Mouse (Mus musculus) MEL (cell line): ENCODE measurements around the gene Olfr457. TPM values are rescaled to one million over a fixed set of nuclear protein-coding genes. Genes with fewer than 3 reads are reported as not detected.
"Not testable (repeated sequence)": the region's sequence is repeated elsewhere in the genome, so short reads cannot be mapped to it uniquely, and the experiment has no call there.

ENCODE experiments used
- DNase-seq: peaks from one replicate; pipeline ENCODE4 v3.0.0; 2011; ENCODE audit warnings: low read depth, low spot score
- H3K27ac ChIP-seq: 2 replicates; pipeline ENCODE4 v1.5.1; 2012; ENCODE audit warnings: low read depth, mild to moderate bottlenecking, control low read depth, low read length, moderate library complexity; ENCODE audit not compliant: control insufficient read depth
- H3K27me3 ChIP-seq, 2 experiments: fragments of 150-350 bp in 1 of 2; sonication (generic) in 1 of 2; 2 replicates each; pipeline ENCODE4 v1.6.1; 2012; ENCODE audit warnings: low read length in 2 of 2, mild to moderate bottlenecking in 2 of 2, improper control_type of control experiment in 1 of 2, moderate library complexity in 1 of 2; ENCODE audit not compliant: insufficient read depth in 2 of 2, control insufficient read depth in 1 of 2
- H3K36me3 ChIP-seq, 2 experiments: 2 replicates each; pipeline ENCODE4 v1.6.1; 2012 to 2014; ENCODE audit warnings: low read length in 2 of 2, improper control_type of control experiment in 1 of 2, inconsistent platforms in 1 of 2, mild to moderate bottlenecking in 1 of 2; ENCODE audit not compliant: insufficient read depth in 2 of 2, control insufficient read depth in 1 of 2
- H3K4me1 ChIP-seq, 2 experiments: fragments of 150-350 bp in 1 of 2; sonication (generic) in 1 of 2; 2 replicates each; pipeline ENCODE4 v1.6.1; 2012; ENCODE audit warnings: low read length in 2 of 2, improper control_type of control experiment in 1 of 2, mild to moderate bottlenecking in 1 of 2; ENCODE audit not compliant: insufficient read depth in 2 of 2, control insufficient read depth in 1 of 2
- H3K4me3 ChIP-seq, 2 experiments: fragments of 150-350 bp in 1 of 2; sonication (generic) in 1 of 2; 2 replicates each; pipeline ENCODE4 v1.5.1; 2012; ENCODE audit warnings: low read depth in 2 of 2, low read length in 2 of 2, mild to moderate bottlenecking in 2 of 2, moderate library complexity in 2 of 2, control low read depth in 1 of 2, improper control_type of control experiment in 1 of 2; ENCODE audit not compliant: control insufficient read depth in 1 of 2, insufficient read depth in 1 of 2
- H3K79me2 ChIP-seq: 2 replicates; pipeline ENCODE4 v1.6.1; 2012; ENCODE audit warnings: mild to moderate bottlenecking, low read length, moderate library complexity; ENCODE audit not compliant: control insufficient read depth, poor library complexity, insufficient read depth
- H3K9ac ChIP-seq: 2 replicates; pipeline ENCODE4 v1.6.1; 2012; ENCODE audit warnings: low read depth, mild to moderate bottlenecking, control low read depth, low read length, moderate library complexity; ENCODE audit not compliant: control insufficient read depth, poor library complexity, severe bottlenecking
- H3K9me3 ChIP-seq: fragments of 150-350 bp; sonication (generic); replicated peaks from 2 replicates; pipeline ENCODE4 v1.6.1; 2012; ENCODE audit warnings: mild to moderate bottlenecking, low read length, improper control_type of control experiment, moderate library complexity; ENCODE audit not compliant: insufficient read depth
- BHLHE40 ChIP-seq: IDR thresholded peaks from 2 replicates; pipeline ENCODE4 v1.6.1; 2012; ENCODE audit warnings: low read depth, mild to moderate bottlenecking, inconsistent platforms, low read length, improper control_type of control experiment, borderline replicate concordance
- CHD1 ChIP-seq: IDR thresholded peaks from 2 replicates; pipeline ENCODE4 v1.6.1; 2012; ENCODE audit warnings: low read depth, mild to moderate bottlenecking, inconsistent platforms, low read length, improper control_type of control experiment
- EP300 ChIP-seq, 2 experiments: IDR thresholded peaks; 2 replicates each; pipeline ENCODE4 v1.6.1; 2011; ENCODE audit warnings: improper control_type of control experiment in 2 of 2, low read length in 2 of 2, low read depth in 1 of 2, mild to moderate bottlenecking in 1 of 2
- ETS1 ChIP-seq: IDR thresholded peaks from 2 replicates; pipeline ENCODE4 v1.6.1; 2012; ENCODE audit warnings: low read depth, mild to moderate bottlenecking, inconsistent platforms, low read length, improper control_type of control experiment, moderate library complexity
- GABPA ChIP-seq: IDR thresholded peaks from 2 replicates; pipeline ENCODE4 v1.6.1; 2012; ENCODE audit warnings: low read depth, mild to moderate bottlenecking, inconsistent platforms, low read length, improper control_type of control experiment, moderate library complexity
- GATA1 ChIP-seq: IDR thresholded peaks from 2 replicates; pipeline ENCODE4 v1.6.1; 2011; ENCODE audit warnings: low read depth, low read length, improper control_type of control experiment
- HCFC1 ChIP-seq: IDR thresholded peaks from 2 replicates; pipeline ENCODE4 v1.6.1; 2012; ENCODE audit warnings: low read depth, mild to moderate bottlenecking, inconsistent platforms, low read length, improper control_type of control experiment, moderate library complexity
- JUND ChIP-seq: IDR thresholded peaks from 2 replicates; pipeline ENCODE4 v1.6.1; 2011; ENCODE audit warnings: low read depth, mild to moderate bottlenecking, improper control_type of control experiment, low read length
- KAT2A ChIP-seq: conservative IDR thresholded peaks from 2 replicates; pipeline ENCODE4 v1.6.1; 2012; ENCODE audit warnings: low read depth, low read length, improper control_type of control experiment, inconsistent platforms
- MAFK ChIP-seq: IDR thresholded peaks from 2 replicates; pipeline ENCODE4 v1.6.1; 2011; ENCODE audit warnings: low read depth, mild to moderate bottlenecking, low read length, improper control_type of control experiment, borderline replicate concordance
- MAX ChIP-seq: IDR thresholded peaks from 2 replicates; pipeline ENCODE4 v1.6.1; 2011; ENCODE audit warnings: low read length, improper control_type of control experiment
- MEF2A ChIP-seq: IDR thresholded peaks from 2 replicates; pipeline ENCODE4 v1.6.1; 2014; ENCODE audit warnings: low read depth, mild to moderate bottlenecking, inconsistent platforms, low read length, improper control_type of control experiment; ENCODE audit not compliant: poor library complexity, insufficient replicate concordance, severe bottlenecking; ENCODE audit errors: extremely low read depth
- MXI1 ChIP-seq: IDR thresholded peaks from 2 replicates; pipeline ENCODE4 v1.6.1; 2011; ENCODE audit warnings: mild to moderate bottlenecking, low read depth, low read length, improper control_type of control experiment
- MYB ChIP-seq: IDR thresholded peaks from 2 replicates; pipeline ENCODE4 v1.6.1; 2011; ENCODE audit warnings: mild to moderate bottlenecking, low read depth, low read length, improper control_type of control experiment
- MYC ChIP-seq: IDR thresholded peaks from 2 replicates; pipeline ENCODE4 v1.6.1; 2011; ENCODE audit warnings: low read depth, mild to moderate bottlenecking, low read length, improper control_type of control experiment, moderate library complexity
- NELFE ChIP-seq: IDR thresholded peaks from 2 replicates; pipeline ENCODE4 v1.6.1; 2011; ENCODE audit warnings: low read depth, low read length, improper control_type of control experiment
- NRF1 ChIP-seq: IDR thresholded peaks from 2 replicates; pipeline ENCODE4 v1.6.1; 2014; ENCODE audit warnings: low read depth, mild to moderate bottlenecking, inconsistent platforms, low read length, improper control_type of control experiment, moderate library complexity; ENCODE audit not compliant: poor library complexity, insufficient read depth, severe bottlenecking
- POLR2A ChIP-seq, 2 experiments: IDR thresholded peaks; 2 replicates each; pipeline ENCODE4 v1.6.1; 2011 to 2012; ENCODE audit warnings: low read length in 2 of 2, mild to moderate bottlenecking in 2 of 2, control low read depth in 1 of 2, improper control_type of control experiment in 1 of 2, low read depth in 1 of 2, moderate library complexity in 1 of 2; ENCODE audit not compliant: control insufficient read depth in 1 of 2, insufficient read depth in 1 of 2, poor library complexity in 1 of 2
- POLR2AphosphoS2 ChIP-seq: IDR thresholded peaks from 2 replicates; pipeline ENCODE4 v1.6.1; 2011; ENCODE audit warnings: low read length, improper control_type of control experiment
- POLR2AphosphoS5 ChIP-seq: IDR thresholded peaks from 2 replicates; pipeline ENCODE4 v1.6.1; 2012; ENCODE audit warnings: low read depth, borderline replicate concordance, mild to moderate bottlenecking, inconsistent platforms, low read length, moderate library complexity, mixed read lengths
- SIN3A ChIP-seq: IDR thresholded peaks from 2 replicates; pipeline ENCODE4 v1.6.1; 2012; ENCODE audit warnings: low read length, improper control_type of control experiment, inconsistent platforms
- SMC3 ChIP-seq: IDR thresholded peaks from 2 replicates; pipeline ENCODE4 v1.6.1; 2011; ENCODE audit warnings: low read depth, low read length, improper control_type of control experiment
- TBP ChIP-seq: IDR thresholded peaks from 2 replicates; pipeline ENCODE4 v1.8.0; 2011; ENCODE audit warnings: low read depth, low read length, improper control_type of control experiment
- UBTF ChIP-seq: IDR thresholded peaks from 2 replicates; pipeline ENCODE4 v1.6.1; 2012; ENCODE audit warnings: low read depth, mild to moderate bottlenecking, inconsistent platforms, low read length, improper control_type of control experiment, moderate library complexity, borderline replicate concordance; ENCODE audit not compliant: insufficient read depth
- USF1 ChIP-seq: IDR thresholded peaks from 2 replicates; pipeline ENCODE4 v1.6.1; 2014; ENCODE audit warnings: low read depth, mild to moderate bottlenecking, inconsistent platforms, low read length, improper control_type of control experiment, moderate library complexity
- USF2 ChIP-seq, 2 experiments: IDR thresholded peaks; 2 replicates each; pipeline ENCODE4 v1.6.1; 2011 to 2012; ENCODE audit warnings: improper control_type of control experiment in 2 of 2, low read length in 2 of 2, borderline replicate concordance in 1 of 2, inconsistent platforms in 1 of 2, low read depth in 1 of 2, mild to moderate bottlenecking in 1 of 2; ENCODE audit not compliant: insufficient read depth in 1 of 2
- ZMIZ1 ChIP-seq: IDR thresholded peaks from 2 replicates; pipeline ENCODE4 v1.6.1; 2012; ENCODE audit warnings: low read depth, mild to moderate bottlenecking, inconsistent platforms, low read length, improper control_type of control experiment, moderate library complexity
- polyA plus RNA-seq, 2 experiments: library from polyadenylated mRNA; stranded (reverse) in 1 of 2; unstranded in 1 of 2; fragments of >175 nt in 1 of 2; fragments of >200 nt in 1 of 2; gene quantifications; 2 replicates each; pipeline versions ENCODE4 v1.2.1 to v1.2.4; 2012; ENCODE audit warnings: low replicate concordance in 2 of 2, low read depth in 1 of 2; ENCODE audit not compliant: insufficient read length in 2 of 2, insufficient read depth in 1 of 2, missing spikeins in 1 of 2
- total RNA-seq: library from RNA; depleted of rRNA; stranded (reverse); fragments of 300-350 nt; gene quantifications from 2 replicates; pipeline ENCODE4 v1.2.3, GENCODE M21; 2012

Olfr457 gene
- total and polyA plus RNA-seq, 3 experiments, result not detected

- H3K79me2 ChIP-seq, result no peaks in the 10 kb centered on the region
- H3K9ac ChIP-seq, result no peak overlapping the region
- H3K36me3 ChIP-seq, result no peaks in the 10 kb centered on the region
- no peak overlapping the region for H3K4me3 ChIP-seq
- H3K9me3 ChIP-seq, result no peaks in the 10 kb centered on the region
- H3K4me1 ChIP-seq, result no peaks in the 10 kb centered on the region
- no peak overlapping the region for H3K27ac ChIP-seq
- no peak for TF ChIP-seq MXI1
- no peak for TF ChIP-seq ZMIZ1
- no peak for TF ChIP-seq POLR2AphosphoS5
- TF ChIP-seq EP300 (IDR thresholded peaks at IDR 0.05; ENCODE audit: low read depth in 1 of 2, low read length in 2 of 2), result no peak
- TF ChIP-seq USF2 (IDR thresholded peaks at IDR 0.05; ENCODE audit: borderline replicate concordance in 1 of 2, insufficient read depth in 1 of 2, low read depth in 1 of 2, low read length in 2 of 2), result no peak
- TF ChIP-seq UBTF, result no peak
- no peak for TF ChIP-seq GABPA
- no peak for TF ChIP-seq MEF2A
- TF ChIP-seq JUND, result no peak
- TF ChIP-seq MYC, result no peak
- DNase-seq, result no peak
- H3K27me3 ChIP-seq, result no peaks in the 10 kb centered on the region
Measured at GRCm38 (mm10) chr6:42489731-42490130, 13.6 kb upstream of the Olfr457 start.

- Histone ChIP-seq H3K4me3 (no peak within 1 kb of the TSS), H3K27ac (no peak within 1 kb of the TSS), H3K27me3 (no peaks in the 10 kb centered on the region), H3K9me3 (no peaks in the 10 kb centered on the region), H3K36me3 (no peaks in the 10 kb centered on the region), H3K4me1 (no peaks in the 10 kb centered on the region), H3K9ac (no peak within 1 kb of the TSS)
- TF ChIP-seq HCFC1, result no peak
- no peak for TF ChIP-seq UBTF
- no peak for TF ChIP-seq TBP
- no peak for TF ChIP-seq POLR2A (IDR thresholded peaks at IDR 0.05; ENCODE audit: control insufficient read depth in 1 of 2, insufficient read depth in 1 of 2, low read depth in 1 of 2, low read length in 2 of 2, poor library complexity in 1 of 2)
- TF ChIP-seq, all 39 proteins: peak for 0
- H3K79me2 ChIP-seq, result no peaks in the 10 kb centered on the region
- no peak for DNase-seq
Measured at GRCm38 (mm10) chr6:42487114-42487513, 11.0 kb upstream of the Olfr457 start, which contains the start of gene Olfr456. Olfr456 (minus strand) TSS chr6:42487214.

GRCm38 (mm10) chr6:42484633-42485032 lies 8.5 kb upstream of the Olfr457 start:
- Histone ChIP-seq H3K4me1 (no peaks in the 10 kb centered on the region), H3K27ac (no peak overlapping the region), H3K4me3 (no peak overlapping the region)

GRCm38 (mm10) chr6:42471298-42471697 lies 4.8 kb downstream of the Olfr457 start:
- not testable (repeated sequence) for H3K9ac ChIP-seq, DNase-seq, H3K27me3 ChIP-seq, H3K79me2 ChIP-seq, H3K4me3 ChIP-seq, H3K27ac ChIP-seq, H3K4me1 ChIP-seq, H3K9me3 ChIP-seq, H3K36me3 ChIP-seq

More at GRCm38 (mm10) chr6:42484633-42485032, 8.5 kb upstream of the Olfr457 start:
- H3K36me3 ChIP-seq, result no peaks in the 10 kb centered on the region
- no peaks in the 10 kb centered on the region for H3K27me3 ChIP-seq
- no peaks in the 10 kb centered on the region for H3K79me2 ChIP-seq
- TF ChIP-seq KAT2A (no peak), SMC3 (no peak), ETS1 (no peak), BHLHE40 (no peak), POLR2AphosphoS2 (no peak), NELFE (no peak), CHD1 (no peak), MYB (no peak), NRF1 (no peak), GATA1 (no peak), SIN3A (no peak), GABPA (no peak), MAX (no peak), USF1 (no peak), POLR2AphosphoS5 (no peak), MAFK (no peak)
- no peaks in the 10 kb centered on the region for H3K9me3 ChIP-seq
- DNase-seq, result no peak
- H3K9ac ChIP-seq, result no peak overlapping the region
